Mouse (Mus musculus) hindbrain, embryonic 10.5 days (tissue): ENCODE results near the gene Gtf2ird1. TPM values are rescaled to one million over a fixed set of nuclear protein-coding genes. Genes with fewer than 3 reads are reported as not detected.

Source experiments
- DNase-seq: peaks from one replicate; pipeline ENCODE4 v3.0.0-alpha.2; 2017; ENCODE audit warnings: low spot score
- H3K27ac ChIP-seq: fragments of 300-500 bp; sonication (generic); 2 replicates; pipeline ENCODE4 v1.5.1; 2016; ENCODE audit warnings: mild to moderate bottlenecking, moderate library complexity
- H3K27me3 ChIP-seq: fragments of 300-500 bp; sonication (generic); 2 replicates; pipeline ENCODE4 v1.6.1; 2016; ENCODE audit warnings: mild to moderate bottlenecking; ENCODE audit not compliant: poor library complexity, insufficient read depth, severe bottlenecking
- H3K36me3 ChIP-seq: fragments of 300-500 bp; sonication (generic); 2 replicates; pipeline ENCODE4 v1.6.1; 2016; ENCODE audit warnings: mild to moderate bottlenecking, moderate library complexity
- H3K4me1 ChIP-seq: fragments of 300-500 bp; sonication (generic); replicated peaks from 2 replicates; pipeline ENCODE4 v1.6.1; 2016; ENCODE audit warnings: mild to moderate bottlenecking
- H3K4me3 ChIP-seq: fragments of 300-500 bp; sonication (generic); 2 replicates; pipeline ENCODE4 v1.5.1; 2016; ENCODE audit warnings: mild to moderate bottlenecking, moderate library complexity
- H3K9me3 ChIP-seq: fragments of 300-500 bp; sonication (generic); 2 replicates; pipeline ENCODE4 v1.6.1; 2016; ENCODE audit warnings: mild to moderate bottlenecking, moderate library complexity
- WGBS: fragments of 180-500 bp; shearing (Covaris S2); methylation state at CpG from one replicate; pipeline ENCODE4 v1.1.7; 2016; 5-methylcytosine and 5-hydroxymethylcytosine counted together
- polyA plus RNA-seq: library from polyadenylated mRNA; unstranded; fragments of >200 nt; fragmentation: Nextera tagmentation; extraction: Ambion mirVana; gene quantifications from 2 replicates; pipeline ENCODE4 v1.2.1, GENCODE M21; 2016

Gene Gtf2ird1
- 84.8 and 91.6 TPM in 2 replicates for polyA plus RNA-seq

DNA sequence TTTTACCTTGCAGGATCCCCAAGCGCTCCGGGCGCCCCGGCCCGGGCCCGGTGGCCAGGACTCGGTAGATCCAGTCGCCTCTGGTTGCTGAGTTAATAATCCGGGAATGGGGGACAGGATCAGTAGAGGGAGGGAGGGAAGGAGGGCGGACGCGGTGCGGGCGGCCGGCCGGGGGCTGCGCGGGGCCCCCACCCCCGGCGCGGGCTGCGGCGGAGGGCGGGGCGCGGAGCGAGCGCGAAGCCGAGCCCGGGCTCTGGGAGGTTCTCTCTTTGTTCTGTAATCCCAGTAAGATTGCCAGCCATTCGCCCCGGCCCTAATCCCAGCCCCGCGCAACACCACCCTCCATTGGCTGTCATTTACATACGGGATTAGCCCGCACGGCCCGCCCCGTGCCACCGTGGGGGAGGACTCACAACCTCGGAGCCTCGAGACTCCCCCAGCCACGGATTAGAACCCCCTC is at the start of gene Gtf2ird1:
Gene Gtf2ird1 (minus strand): TSS at position 214 of the 460 bp plus-strand sequence.
- WGBS: under 1% methylated on average over 44 of the region's 44 CpGs
- H3K36me3 ChIP-seq: peaks cover 23% of the 10 kb centered on the region
- peak within 1 kb of the TSS; percentile 99 for H3K27ac ChIP-seq
- H3K9me3 ChIP-seq: peaks cover 8% of the 10 kb centered on the region
- H3K4me1 ChIP-seq: peaks cover 24% of the 10 kb centered on the region
- peak; percentile 83 for DNase-seq
- H3K4me3 ChIP-seq: peak within 1 kb of the TSS; percentile 77
- no peaks in the 10 kb centered on the region for H3K27me3 ChIP-seq

GRCm38 (mm10) chr5:134505810-134506292 is 49.3 kb upstream of the Gtf2ird1 start:
- no peak overlapping the region for H3K4me3 ChIP-seq
- H3K27me3 ChIP-seq: no peaks in the 10 kb centered on the region
- peaks cover 93% of the 10 kb centered on the region for H3K36me3 ChIP-seq
- peaks cover 7% of the 10 kb centered on the region; the same call in 1 of the 2 replicates for H3K4me1 ChIP-seq
- no peak overlapping the region for H3K27ac ChIP-seq
- WGBS: 76% methylated on average over 9 of the region's 9 CpGs
- DNase-seq: no peak
- H3K9me3 ChIP-seq: no peaks in the 10 kb centered on the region

DNA sequence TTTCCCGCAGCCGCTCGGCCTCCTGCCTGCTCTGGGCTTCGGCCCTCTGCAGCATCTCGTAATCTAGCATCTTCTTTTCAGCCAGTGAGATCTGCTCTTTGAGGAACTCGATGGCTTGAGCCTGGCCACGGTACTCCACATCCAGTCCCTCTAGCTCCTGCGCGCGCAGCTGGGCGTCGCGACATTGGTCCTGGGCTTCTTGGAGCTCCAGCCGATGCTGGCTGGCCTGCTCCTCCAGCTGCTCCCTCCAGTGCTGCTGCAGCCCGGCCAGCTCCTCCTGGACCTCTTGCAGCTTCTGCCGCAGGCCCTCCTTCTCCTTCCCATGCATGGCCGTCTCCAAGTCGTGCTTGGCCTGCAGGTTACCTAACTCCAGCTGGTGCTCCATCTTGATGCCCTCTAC is 46.1 kb upstream of the Gtf2ird1 start:
- H3K9me3 ChIP-seq: no peaks in the 10 kb centered on the region
- 90% methylated on average over 18 of the region's 18 CpGs for WGBS
- H3K4me3 ChIP-seq: no peak overlapping the region
- 0 out of 2 replicates have a peak, but pooled peaks cover 3% of the 10 kb centered on the region for H3K4me1 ChIP-seq
- no peaks in the 10 kb centered on the region for H3K27me3 ChIP-seq
- H3K27ac ChIP-seq: no peak overlapping the region
- DNase-seq: no peak
- H3K36me3 ChIP-seq: peaks cover 94% of the 10 kb centered on the region

DNA sequence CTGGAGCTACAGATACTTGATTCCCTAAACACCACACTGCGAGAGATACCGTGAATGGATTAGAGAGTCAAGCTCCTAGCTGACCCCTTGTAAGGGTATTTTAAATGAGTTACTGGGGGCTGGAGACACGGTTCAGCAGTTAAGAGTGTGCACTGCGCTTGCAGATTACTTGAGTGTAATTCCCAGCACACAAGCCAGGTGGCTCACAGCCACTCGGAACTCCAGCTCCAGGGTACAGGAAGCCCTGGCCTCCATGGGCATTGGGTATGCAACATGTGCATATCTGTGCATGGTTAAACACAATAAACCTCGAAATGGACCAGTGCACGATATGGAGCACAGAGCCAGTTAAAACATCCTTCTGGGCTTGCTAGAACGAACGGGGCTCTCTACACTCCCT is 44.9 kb upstream of the Gtf2ird1 start:
- H3K27me3 ChIP-seq: no peaks in the 10 kb centered on the region
- WGBS: 90% methylated on average over 9 of the region's 9 CpGs
- H3K4me3 ChIP-seq: no peak overlapping the region
- no peak overlapping the region for H3K27ac ChIP-seq
- 0 out of 2 replicates have a peak, but pooled peaks cover 3% of the 10 kb centered on the region for H3K4me1 ChIP-seq
- DNase-seq: no peak
- H3K36me3 ChIP-seq: peaks cover 97% of the 10 kb centered on the region
- no peaks in the 10 kb centered on the region for H3K9me3 ChIP-seq

GRCm38 (mm10) chr5:134500681-134501080 is 44.2 kb upstream of the Gtf2ird1 start:
- H3K27ac ChIP-seq: no peak overlapping the region
- peaks cover 97% of the 10 kb centered on the region for H3K36me3 ChIP-seq
- no peak overlapping the region for H3K4me3 ChIP-seq
- H3K4me1 ChIP-seq: 0 out of 2 replicates have a peak, but pooled peaks cover 3% of the 10 kb centered on the region
- H3K9me3 ChIP-seq: no peaks in the 10 kb centered on the region
- DNase-seq: no peak
- 93% methylated on average over 3 of the region's 3 CpGs for WGBS
- no peaks in the 10 kb centered on the region for H3K27me3 ChIP-seq

- H3K36me3 ChIP-seq: peaks cover 99% of the 10 kb centered on the region
- H3K27me3 ChIP-seq: no peaks in the 10 kb centered on the region
- H3K4me3 ChIP-seq: no peak overlapping the region
- H3K27ac ChIP-seq: no peak overlapping the region
- 0 out of 2 replicates have a peak, but pooled peaks cover 3% of the 10 kb centered on the region for H3K4me1 ChIP-seq
- WGBS: 83% methylated on average over 4 of the region's 4 CpGs
- DNase-seq: peak; percentile 32
- H3K9me3 ChIP-seq: no peaks in the 10 kb centered on the region
These were observed 43.5 kb upstream of the Gtf2ird1 start for GRCm38 (mm10) chr5:134500062-134500461.

GRCm38 (mm10) chr5:134497026-134497425 is 40.5 kb upstream of the Gtf2ird1 start:
- WGBS: 94% methylated on average over 5 of the region's 5 CpGs
- Histone ChIP-seq H3K36me3 (peaks cover 99% of the 10 kb centered on the region), H3K4me3 (no peak overlapping the region), H3K4me1 (peaks cover 3% of the 10 kb centered on the region; the same call in 1 of the 2 replicates), H3K27ac (no peak overlapping the region), H3K27me3 (no peaks in the 10 kb centered on the region), H3K9me3 (no peaks in the 10 kb centered on the region)
- DNase-seq: no peak

- DNase-seq: no peak
- WGBS: 86% methylated on average over 4 of the region's 4 CpGs
- H3K36me3 ChIP-seq: peaks cover 97% of the 10 kb centered on the region
These were observed 39.3 kb upstream of the Gtf2ird1 start for GRCm38 (mm10) chr5:134495796-134496195.

GRCm38 (mm10) chr5:134494142-134494541 is 37.6 kb upstream of the Gtf2ird1 start:
- peaks cover 98% of the 10 kb centered on the region for H3K36me3 ChIP-seq
- peak; percentile 86 for DNase-seq
- peaks cover 14% of the 10 kb centered on the region for H3K4me1 ChIP-seq
- H3K9me3 ChIP-seq: no peaks in the 10 kb centered on the region
- H3K27ac ChIP-seq: no peak overlapping the region
- H3K27me3 ChIP-seq: no peaks in the 10 kb centered on the region
- no peak overlapping the region for H3K4me3 ChIP-seq
- WGBS: 61% methylated on average over 11 of the region's 11 CpGs

More at GRCm38 (mm10) chr5:134495796-134496195, 39.3 kb upstream of the Gtf2ird1 start:
- Histone ChIP-seq H3K4me1 (peaks cover 7% of the 10 kb centered on the region; the same call in 1 of the 2 replicates), H3K27ac (no peak overlapping the region), H3K9me3 (no peaks in the 10 kb centered on the region), H3K27me3 (no peaks in the 10 kb centered on the region), H3K4me3 (no peak overlapping the region)

GRCm38 (mm10) chr5:134492956-134493355 is 36.4 kb upstream of the Gtf2ird1 start:
- no peak overlapping the region for H3K27ac ChIP-seq
- peaks cover 94% of the 10 kb centered on the region for H3K36me3 ChIP-seq
- peaks cover 14% of the 10 kb centered on the region for H3K4me1 ChIP-seq
- 98% methylated on average over 4 of the region's 4 CpGs for WGBS
- no peaks in the 10 kb centered on the region for H3K27me3 ChIP-seq
- no peak for DNase-seq
- no peak overlapping the region for H3K4me3 ChIP-seq
- no peaks in the 10 kb centered on the region for H3K9me3 ChIP-seq

DNA sequence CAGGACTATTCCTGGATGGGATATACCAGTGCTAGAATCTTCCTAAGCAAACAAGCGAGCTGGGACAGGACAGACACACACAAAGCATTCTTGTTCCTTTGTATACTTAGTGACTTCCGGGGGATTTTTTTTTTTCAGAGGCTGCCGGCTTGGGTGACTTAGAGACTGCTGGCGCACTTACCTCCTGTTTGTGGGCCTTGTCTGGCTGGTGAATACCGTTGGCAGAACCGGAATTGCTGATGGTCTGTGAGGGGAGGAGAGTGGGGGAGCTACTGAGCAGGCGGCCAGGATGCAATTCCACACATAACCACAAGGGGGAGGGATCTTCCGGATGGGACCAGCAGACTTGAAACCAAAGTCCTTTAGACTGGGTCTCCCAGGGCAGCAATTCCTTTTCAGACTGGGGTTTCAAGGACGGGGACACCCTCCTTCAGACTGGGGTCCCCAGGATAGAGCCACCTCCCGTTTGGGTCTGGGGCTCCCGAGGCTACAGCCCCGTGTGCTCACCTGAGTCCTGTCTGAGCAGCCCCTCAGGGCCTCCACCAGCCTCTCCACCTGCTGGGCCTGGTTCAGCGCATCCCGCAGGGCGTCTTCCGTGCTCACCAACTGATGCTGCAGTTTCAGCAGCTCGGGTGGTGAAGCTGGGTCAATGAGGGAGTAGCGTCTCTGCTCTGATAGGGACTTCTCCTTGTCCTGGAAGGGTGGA is 35.3 kb upstream of the Gtf2ird1 start:
- Histone ChIP-seq H3K4me3 (no peak overlapping the region), H3K27me3 (no peaks in the 10 kb centered on the region), H3K36me3 (peaks cover 83% of the 10 kb centered on the region), H3K4me1 (peaks cover 14% of the 10 kb centered on the region), H3K9me3 (no peaks in the 10 kb centered on the region), H3K27ac (no peak overlapping the region)
- peak; percentile 85 for DNase-seq
- 27% methylated on average over 18 of the region's 18 CpGs for WGBS

DNA sequence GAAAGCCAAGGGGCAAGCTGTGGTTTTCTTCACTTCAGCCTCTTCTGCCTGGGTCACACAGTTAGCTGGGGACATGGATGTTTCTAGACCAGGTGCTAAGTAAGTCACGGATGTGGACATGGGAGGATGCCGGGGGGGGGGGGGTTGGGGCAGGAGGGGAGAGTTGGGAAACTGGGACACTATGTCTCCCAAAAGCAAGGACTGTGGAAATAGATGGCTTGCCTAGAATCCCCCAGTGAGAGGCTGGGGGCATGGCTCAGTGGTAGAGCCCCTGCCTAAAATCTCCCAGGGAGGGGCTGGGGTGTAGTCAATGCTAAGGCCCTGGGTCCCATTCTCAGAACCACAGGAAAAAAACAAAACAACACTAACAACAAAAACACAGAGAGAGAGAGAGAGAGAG is 34.7 kb upstream of the Gtf2ird1 start:
- H3K36me3 ChIP-seq: peaks cover 77% of the 10 kb centered on the region

GRCm38 (mm10) chr5:134490465-134490864 is 33.9 kb upstream of the Gtf2ird1 start:
- DNase-seq: peak; percentile 38
- Histone ChIP-seq H3K4me3 (no peak overlapping the region), H3K27ac (no peak overlapping the region), H3K9me3 (no peaks in the 10 kb centered on the region), H3K27me3 (no peaks in the 10 kb centered on the region), H3K4me1 (peaks cover 14% of the 10 kb centered on the region), H3K36me3 (peaks cover 69% of the 10 kb centered on the region)
- WGBS: 91% methylated on average over 12 of the region's 12 CpGs

More for the DNA sequence above, 34.7 kb upstream of the Gtf2ird1 start:
- Histone ChIP-seq H3K27me3 (no peaks in the 10 kb centered on the region), H3K4me3 (no peak overlapping the region), H3K27ac (no peak overlapping the region), H3K4me1 (peaks cover 14% of the 10 kb centered on the region), H3K9me3 (no peaks in the 10 kb centered on the region)
- DNase-seq: no peak
- WGBS: 77% methylated on average over 2 of the region's 2 CpGs
